Mouse (Mus musculus) heart, embryonic 14.5 days (tissue): ENCODE measurements around the gene B2m. TPM values are rescaled to one million over a fixed set of nuclear protein-coding genes. Genes with fewer than 3 reads are reported as not detected.

ENCODE experiments used
- ATAC-seq: fragments of 200-750 bp; cut with Nextera tagmentation; 2 replicates; pipeline ENCODE4 v1.8.0; 2017; ENCODE audit warnings: low read depth, moderate TSS enrichment; ENCODE audit not compliant: insufficient number of reproducible peaks, insufficient read depth, low FRiP score
- H3K27ac ChIP-seq, 2 experiments: fragments of 200-500 bp in 1 of 2; fragments of 300-500 bp in 1 of 2; sonication (generic) in 1 of 2; replicated peaks in 1 of 2; 2 replicates each; pipeline ENCODE4 v1.5.1; 2012 to 2014; ENCODE audit warnings: low read depth in 2 of 2, low read length in 2 of 2, control low read depth in 1 of 2, mild to moderate bottlenecking in 1 of 2, mixed read lengths in 1 of 2; ENCODE audit not compliant: control insufficient read depth in 1 of 2, insufficient read depth in 1 of 2
- H3K27me3 ChIP-seq: fragments of 300-500 bp; sonication (generic); 2 replicates; pipeline ENCODE4 v1.6.1; 2014; ENCODE audit warnings: mild to moderate bottlenecking, low read length, control low read depth; ENCODE audit not compliant: control insufficient read depth, insufficient read depth
- H3K36me3 ChIP-seq: fragments of 300-500 bp; sonication (generic); 2 replicates; pipeline ENCODE4 v1.6.1; 2014; ENCODE audit warnings: mild to moderate bottlenecking, control low read depth, low read length, mixed read lengths; ENCODE audit not compliant: control insufficient read depth, insufficient read depth
- H3K4me1 ChIP-seq, 2 experiments: fragments of 200-500 bp in 1 of 2; fragments of 300-500 bp in 1 of 2; sonication (generic) in 1 of 2; 2 replicates each; pipeline ENCODE4 v1.6.1; 2012 to 2014; ENCODE audit warnings: low read length in 2 of 2, control low read depth in 1 of 2, mixed read lengths in 1 of 2; ENCODE audit not compliant: control insufficient read depth in 2 of 2, insufficient read depth in 2 of 2
- H3K4me2 ChIP-seq: fragments of 300-500 bp; sonication (generic); 2 replicates; pipeline ENCODE4 v1.6.1; 2014; ENCODE audit warnings: mild to moderate bottlenecking, low read length
- H3K4me3 ChIP-seq, 2 experiments: fragments of 200-500 bp in 1 of 2; fragments of 300-500 bp in 1 of 2; sonication (generic) in 1 of 2; 2 replicates each; pipeline ENCODE4 v1.5.1; 2012 to 2014; ENCODE audit warnings: low read length in 2 of 2, mild to moderate bottlenecking in 2 of 2, control low read depth in 1 of 2, low read depth in 1 of 2, moderate library complexity in 1 of 2; ENCODE audit not compliant: control insufficient read depth in 1 of 2, insufficient read depth in 1 of 2
- H3K9ac ChIP-seq: fragments of 300-500 bp; sonication (generic); 2 replicates; pipeline ENCODE4 v1.6.1; 2014; ENCODE audit warnings: mild to moderate bottlenecking, low read length
- H3K9me3 ChIP-seq: fragments of 300-500 bp; sonication (generic); 2 replicates; pipeline ENCODE4 v1.6.1; 2016; ENCODE audit warnings: low read length, control low read depth; ENCODE audit not compliant: control insufficient read depth
- WGBS: fragments of 180-500 bp; shearing (Covaris S2); extraction: QIAGEN DNeasy Blood & Tissue Kit; methylation state at CpG from one replicate; pipeline ENCODE4 v1.1.7; 2014; 5-methylcytosine and 5-hydroxymethylcytosine counted together
- polyA plus RNA-seq: library from polyadenylated mRNA; unstranded; fragments of >200 nt; fragmentation: Nextera tagmentation; extraction: Ambion mirVana; gene quantifications from 2 replicates; pipeline ENCODE4 v1.2.1, GENCODE M21; 2014

Gene B2m
- polyA plus RNA-seq, 1 experiment from 2014 or later = 299 TPM

DNA sequence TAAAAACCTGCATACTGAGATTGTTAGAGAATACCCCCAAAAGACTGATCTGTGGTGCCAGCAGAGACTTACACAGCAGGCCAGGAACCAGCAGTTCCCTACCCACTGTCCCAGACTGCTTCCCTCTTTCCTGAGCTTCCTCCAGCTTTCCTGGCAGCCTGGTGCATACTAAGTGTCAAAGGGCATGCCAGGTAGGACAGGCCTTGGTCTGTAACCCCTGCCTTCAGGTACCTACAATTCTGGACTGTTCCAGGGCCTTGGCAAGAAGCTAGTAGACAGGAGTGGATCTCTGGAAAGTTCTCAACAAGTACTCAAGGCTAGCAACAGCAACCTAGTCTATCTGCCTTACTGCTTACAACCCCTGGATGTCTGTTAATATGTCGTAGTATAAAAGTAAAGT, 3.7 kb downstream of the B2m start:
- H3K27ac ChIP-seq = no peak overlapping the region
- H3K9me3 ChIP-seq = no peaks in the 10 kb centered on the region
- H3K27me3 ChIP-seq = no peaks in the 10 kb centered on the region
- H3K9ac ChIP-seq = no peak overlapping the region
- no peak for ATAC-seq
- H3K4me2 ChIP-seq = no peak overlapping the region
- no peak overlapping the region for H3K4me3 ChIP-seq
- 94% methylated on average over 1 of the region's 1 CpGs for WGBS
- H3K4me1 ChIP-seq = peaks cover 0 to 19% of the 10 kb centered on the region in 2 experiments; a peak in 1 of 4 replicates
- peaks cover 17% of the 10 kb centered on the region for H3K36me3 ChIP-seq

DNA sequence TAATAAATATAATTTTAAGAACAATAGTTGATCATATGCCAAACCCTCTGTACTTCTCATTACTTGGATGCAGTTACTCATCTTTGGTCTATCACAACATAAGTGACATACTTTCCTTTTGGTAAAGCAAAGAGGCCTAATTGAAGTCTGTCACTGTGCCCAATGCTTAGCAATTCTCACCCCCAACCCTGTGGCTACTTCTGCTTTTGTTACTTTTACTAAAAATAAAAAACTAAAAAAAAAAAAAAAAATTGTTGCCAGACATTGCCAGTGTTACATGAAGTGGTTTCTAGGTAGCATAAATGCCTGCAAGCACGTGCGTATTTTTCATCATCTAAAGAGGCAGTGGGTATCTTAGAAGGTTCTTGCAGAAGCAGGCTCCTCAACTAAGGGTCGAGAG, 5.4 kb downstream of the B2m start:
- no peaks in the 10 kb centered on the region for H3K27me3 ChIP-seq
- 71% methylated on average over 3 of the region's 3 CpGs for WGBS
- H3K4me3 ChIP-seq = no peak overlapping the region
- no peak overlapping the region for H3K27ac ChIP-seq
- H3K36me3 ChIP-seq = peaks cover 17% of the 10 kb centered on the region
- H3K4me1 ChIP-seq = peaks cover 0 to 11% of the 10 kb centered on the region in 2 experiments; a peak in 1 of 4 replicates
- no peaks in the 10 kb centered on the region for H3K9me3 ChIP-seq
- ATAC-seq = no peak
- H3K4me2 ChIP-seq = no peak overlapping the region
- H3K9ac ChIP-seq = no peak overlapping the region

DNA sequence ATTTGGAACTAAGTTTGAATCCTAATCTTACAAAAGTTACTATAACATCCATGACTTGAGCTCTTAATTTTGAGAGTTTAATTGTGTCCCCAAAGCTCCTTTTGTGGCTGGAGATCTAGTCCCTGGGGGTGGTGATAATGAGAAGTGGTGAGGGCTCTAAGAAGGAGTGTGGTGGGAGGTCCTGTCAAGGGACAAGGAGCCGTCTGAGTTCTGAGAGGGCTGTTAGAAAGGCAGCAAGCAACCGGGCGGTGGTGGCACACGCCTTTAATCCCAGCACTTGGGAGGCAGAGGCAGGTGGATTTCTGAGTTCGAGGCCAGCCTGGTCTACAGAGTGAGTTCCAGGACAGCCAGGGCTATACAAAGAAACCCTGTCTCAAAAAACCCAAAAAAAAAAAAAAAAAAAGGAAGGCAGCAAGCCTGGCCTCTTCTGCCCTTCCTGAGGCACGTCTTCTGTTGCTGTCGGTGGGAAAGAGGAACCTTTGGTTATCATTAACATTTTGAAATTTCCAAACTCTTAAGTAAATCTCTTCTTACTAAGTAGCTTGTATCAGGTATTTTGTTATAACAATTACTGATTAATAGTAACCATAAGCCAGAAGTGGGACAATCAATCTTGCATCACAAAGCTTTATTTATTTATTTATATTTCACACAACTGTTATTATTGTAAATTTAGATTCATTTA, 6.3 kb downstream of the B2m start:
- H3K36me3 ChIP-seq = peaks cover 17% of the 10 kb centered on the region
- H3K4me1 ChIP-seq = peaks cover 0 to 14% of the 10 kb centered on the region in 2 experiments; a peak in 2 of 4 replicates
- no peak overlapping the region for H3K4me2 ChIP-seq
- H3K27me3 ChIP-seq = no peaks in the 10 kb centered on the region
- 73% methylated on average over 6 of the region's 7 CpGs for WGBS
- H3K4me3 ChIP-seq = no peak overlapping the region
- no peaks in the 10 kb centered on the region for H3K9me3 ChIP-seq
- no peak overlapping the region for H3K9ac ChIP-seq
- ATAC-seq = no peak
- H3K27ac ChIP-seq = no peak overlapping the region

DNA sequence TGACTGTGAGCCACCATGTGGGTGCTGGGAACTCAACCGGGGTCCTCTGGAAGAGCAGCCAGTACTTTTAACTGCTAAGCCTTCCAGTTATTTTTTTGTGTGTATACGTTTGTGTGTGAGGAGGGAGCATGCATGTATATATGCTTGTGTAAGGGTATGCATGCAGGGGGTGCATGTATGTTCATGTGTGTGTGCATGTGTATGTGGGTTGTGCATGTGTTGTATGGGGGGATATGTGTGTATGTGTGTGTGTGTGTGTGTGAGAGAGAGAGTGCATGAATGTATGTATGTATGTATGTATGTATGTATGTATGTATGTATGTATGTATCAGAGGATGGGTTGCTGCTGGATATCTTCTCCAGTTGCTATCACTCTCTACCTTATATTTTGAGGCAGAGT, 7.0 kb downstream of the B2m start:
- WGBS = 90% methylated on average over 2 of the region's 2 CpGs
- Histone ChIP-seq H3K4me2 (no peak overlapping the region), H3K4me1 (peaks cover 0 to 11% of the 10 kb centered on the region in 2 experiments; a peak in 2 of 4 replicates), H3K9me3 (no peaks in the 10 kb centered on the region), H3K27me3 (no peaks in the 10 kb centered on the region), H3K27ac (no peak overlapping the region), H3K4me3 (no peak overlapping the region), H3K9ac (no peak overlapping the region), H3K36me3 (peaks cover 17% of the 10 kb centered on the region)
- no peak for ATAC-seq

DNA sequence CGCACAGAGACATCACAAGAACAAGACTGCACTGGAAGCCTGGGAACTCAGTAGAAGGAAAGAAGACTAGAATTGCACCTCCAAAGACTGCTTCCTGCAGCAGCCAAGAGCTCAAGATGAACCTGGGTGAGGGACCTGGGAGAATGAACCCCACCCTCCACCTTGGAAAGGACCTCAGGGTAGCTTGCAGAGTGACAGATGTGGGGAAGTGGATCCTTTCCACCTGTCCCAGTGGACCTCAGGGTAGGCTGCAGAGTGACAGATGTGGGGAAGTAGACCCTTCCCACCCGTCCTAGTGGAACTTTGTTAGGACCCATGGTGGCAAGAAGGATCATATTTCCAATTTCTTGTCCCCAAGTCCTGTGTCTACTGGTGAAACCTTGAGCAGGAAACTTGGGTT, 7.8 kb downstream of the B2m start:
- WGBS = 69% methylated on average over 2 of the region's 2 CpGs

DNA sequence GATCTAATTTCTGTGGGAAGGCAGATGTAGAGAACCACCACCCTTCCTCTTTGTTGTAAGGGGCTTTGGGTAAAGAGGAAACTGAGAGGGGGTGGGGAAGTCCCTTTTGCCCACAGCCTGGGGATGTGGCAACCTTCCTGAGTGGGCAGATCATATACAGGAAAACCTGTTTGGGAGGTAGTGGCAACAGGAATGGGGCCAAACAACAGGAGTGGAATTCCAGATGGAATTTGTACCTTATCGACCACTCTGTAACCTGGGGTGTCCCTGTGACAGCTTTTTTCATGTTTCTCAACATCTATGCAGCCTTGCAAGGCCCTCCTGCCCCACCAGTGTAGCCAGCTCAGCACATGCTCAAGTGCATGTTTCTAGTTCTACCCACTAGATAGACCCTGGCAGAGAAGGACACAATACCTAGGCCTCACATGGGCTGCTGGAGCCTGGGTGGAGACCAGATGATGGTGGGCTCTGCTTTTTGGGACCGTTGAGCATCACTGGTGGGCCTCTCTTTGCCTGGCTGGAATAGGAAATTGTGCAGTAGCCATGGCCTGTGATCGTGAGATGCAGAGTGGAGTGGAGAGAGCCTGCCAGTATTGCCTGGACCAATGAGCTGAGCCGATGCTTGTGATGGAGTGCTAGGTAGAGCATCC, 8.7 kb downstream of the B2m start:
- H3K9ac ChIP-seq = no peak overlapping the region
- H3K4me2 ChIP-seq = no peak overlapping the region
- no peak overlapping the region for H3K4me3 ChIP-seq
- 92% methylated on average over 4 of the region's 4 CpGs for WGBS
- H3K27me3 ChIP-seq = no peaks in the 10 kb centered on the region
- no peak overlapping the region for H3K27ac ChIP-seq
- peaks cover 1 to 13% of the 10 kb centered on the region in 2 experiments for H3K4me1 ChIP-seq
- H3K9me3 ChIP-seq = no peaks in the 10 kb centered on the region
- no peak for ATAC-seq
- H3K36me3 ChIP-seq = peaks cover 14% of the 10 kb centered on the region

More for the DNA sequence above, 7.8 kb downstream of the B2m start:
- Histone ChIP-seq H3K36me3 (peaks cover 17% of the 10 kb centered on the region), H3K27ac (no peak overlapping the region), H3K9ac (no peak overlapping the region), H3K4me1 (peaks cover 0 to 11% of the 10 kb centered on the region in 2 experiments; a peak in 2 of 4 replicates), H3K9me3 (no peaks in the 10 kb centered on the region), H3K27me3 (no peaks in the 10 kb centered on the region), H3K4me2 (no peak overlapping the region), H3K4me3 (no peak overlapping the region)
- ATAC-seq = no peak

DNA sequence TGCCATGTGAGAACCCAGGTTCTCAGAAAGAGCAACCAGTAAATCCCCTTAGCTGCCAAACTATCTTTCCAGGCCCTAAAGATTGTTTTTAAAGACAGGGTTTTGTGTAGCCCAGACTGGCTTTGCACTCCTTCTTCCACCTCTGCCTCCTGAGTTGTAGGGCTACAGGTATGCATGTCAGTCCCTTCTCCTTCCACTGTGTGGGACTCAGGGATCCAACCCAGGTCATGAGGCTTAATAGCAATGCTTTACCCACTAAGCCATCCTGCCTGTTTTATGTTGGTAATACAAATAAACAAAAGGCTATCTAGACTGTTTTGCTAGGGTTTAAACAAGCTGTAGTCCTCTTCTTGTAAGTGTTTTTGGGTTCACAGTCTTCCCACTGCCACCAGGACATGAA, 10.1 kb downstream of the B2m start:
- no peak overlapping the region for H3K4me3 ChIP-seq
- H3K27ac ChIP-seq = no peak overlapping the region
- peaks cover 8 to 21% of the 10 kb centered on the region in 2 experiments for H3K4me1 ChIP-seq
- H3K9me3 ChIP-seq = no peaks in the 10 kb centered on the region
- peaks cover 4% of the 10 kb centered on the region; the same call in 1 of the 2 replicates for H3K36me3 ChIP-seq
- H3K27me3 ChIP-seq = no peaks in the 10 kb centered on the region
- no peak overlapping the region for H3K9ac ChIP-seq
- H3K4me2 ChIP-seq = no peak overlapping the region
- no peak for ATAC-seq
